Mouse (Mus musculus) olfactory bulb, adult 2 months (tissue): ENCODE measurements at regions not wholly inside any gene's neighbourhood (a gene's known extent, or its start where the extent isn't known, plus 50 kb on each side); places are given as distances from the start of the nearest gene placed in this dataset.

ENCODE experiments used
- CTCF ChIP-seq: fragments of 200-500 bp; IDR thresholded peaks from 2 replicates; pipeline ENCODE4 v1.5.1; 2012; ENCODE audit warnings: low read depth, mild to moderate bottlenecking, low read length, moderate library complexity; ENCODE audit not compliant: insufficient read depth
- POLR2A ChIP-seq: fragments of 200-500 bp; IDR thresholded peaks from 2 replicates; pipeline ENCODE4 v1.6.1; 2012; ENCODE audit warnings: mild to moderate bottlenecking, low read depth, low read length, moderate library complexity; ENCODE audit not compliant: insufficient read depth

- no peak for TF ChIP-seq CTCF
- TF ChIP-seq POLR2A: no peak
These were observed 67.3 kb upstream of the Ubl3 start for GRCm38 (mm10) chr5:148619917-148620316.
